Mouse (Mus musculus) limb, embryonic 14.5 days (tissue): Measurements from ENCODE around the gene Pex5. TPM values are rescaled to one million over a fixed set of nuclear protein-coding genes. Genes with fewer than 3 reads are reported as not detected.

Experiments used
- ATAC-seq: fragments of 200-750 bp; cut with Nextera tagmentation; 2 replicates; pipeline ENCODE4 v1.8.0; 2017; ENCODE audit warnings: low read depth, moderate number of reproducible peaks, moderate TSS enrichment; ENCODE audit not compliant: low FRiP score
- DNase-seq: peaks from one replicate; pipeline ENCODE4 v3.0.0-alpha.2; 2015; ENCODE audit warnings: low spot score
- H3K27ac ChIP-seq: fragments of 300-500 bp; sonication (generic); replicated peaks from 2 replicates; pipeline ENCODE4 v1.5.1; 2014; ENCODE audit warnings: low read depth, mild to moderate bottlenecking, low read length, moderate library complexity, mixed read lengths
- H3K27me3 ChIP-seq: fragments of 300-500 bp; sonication (generic); 2 replicates; pipeline ENCODE4 v1.6.1; 2014; ENCODE audit warnings: low read length, mixed read lengths; ENCODE audit not compliant: control insufficient read depth, insufficient read depth
- H3K36me3 ChIP-seq: fragments of 300-500 bp; sonication (generic); 2 replicates; pipeline ENCODE4 v1.6.1; 2014; ENCODE audit warnings: mild to moderate bottlenecking, low read length, moderate library complexity, mixed read lengths; ENCODE audit not compliant: control insufficient read depth, insufficient read depth
- H3K4me1 ChIP-seq: fragments of 300-500 bp; sonication (generic); 2 replicates; pipeline ENCODE4 v1.6.1; 2014; ENCODE audit warnings: antibody characterized with exemption, low read length, mixed read lengths; ENCODE audit not compliant: control insufficient read depth, insufficient read depth
- H3K4me2 ChIP-seq: fragments of 300-500 bp; sonication (generic); replicated peaks from 2 replicates; pipeline ENCODE4 v1.6.1; 2014; ENCODE audit warnings: low read depth, mild to moderate bottlenecking, low read length, moderate library complexity; ENCODE audit not compliant: severe bottlenecking
- H3K4me3 ChIP-seq: fragments of 300-500 bp; sonication (generic); replicated peaks from 2 replicates; pipeline ENCODE4 v1.5.1; 2014; ENCODE audit warnings: low read length
- H3K9ac ChIP-seq: fragments of 300-500 bp; sonication (generic); 2 replicates; pipeline ENCODE4 v1.6.1; 2014; ENCODE audit warnings: mild to moderate bottlenecking, low read depth, low read length, moderate library complexity; ENCODE audit not compliant: severe bottlenecking
- H3K9me3 ChIP-seq: fragments of 300-500 bp; sonication (generic); 2 replicates; pipeline ENCODE4 v1.6.1; 2016; ENCODE audit warnings: low read length; ENCODE audit not compliant: control insufficient read depth
- POLR2A ChIP-seq: fragments of 200-500 bp; IDR thresholded peaks from 2 replicates; pipeline ENCODE4 v1.8.0; 2012; ENCODE audit warnings: inconsistent platforms, mild to moderate bottlenecking, moderate library complexity, borderline replicate concordance; ENCODE audit not compliant: insufficient read depth, insufficient read length; ENCODE audit errors: extremely low read depth
- WGBS: fragments of 180-500 bp; shearing (Covaris S2); extraction: QIAGEN DNeasy Blood & Tissue Kit; methylation state at CpG from one replicate; pipeline ENCODE4 v1.1.7; 2014; 5-methylcytosine and 5-hydroxymethylcytosine counted together
- polyA plus RNA-seq, 2 experiments: library from polyadenylated mRNA; depleted of rRNA in 1 of 2; stranded (reverse) in 1 of 2; unstranded in 1 of 2; fragments of >200 nt; fragmentation: Nextera tagmentation in 1 of 2; extraction: Ambion mirVana in 1 of 2; gene quantifications; 2 replicates each; pipeline versions ENCODE4 v1.2.1 to v1.2.3; 2012 to 2014

The Pex5 gene
- polyA plus RNA-seq, 2 experiments = 34.7 to 53.9 TPM

DNA sequence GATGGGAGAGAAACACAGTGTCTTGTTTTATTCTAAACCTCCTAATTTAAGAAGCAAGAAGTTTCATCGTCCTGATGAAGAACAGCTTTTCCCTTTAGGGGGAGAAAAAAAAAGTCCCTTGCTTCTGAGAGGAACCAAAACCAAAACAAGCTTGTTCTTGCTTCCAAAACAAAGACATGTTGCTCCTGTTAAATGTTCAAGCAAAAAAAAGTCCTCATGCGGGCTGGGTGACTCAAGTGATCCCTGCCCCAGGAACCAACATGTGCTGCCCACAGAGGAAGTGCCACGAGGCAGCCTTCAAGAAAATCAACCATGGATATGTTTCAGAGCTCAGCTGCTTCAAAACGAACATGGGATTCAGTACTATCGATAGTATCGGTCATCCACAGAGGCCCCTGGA, 55.9 kb downstream of the Pex5 start:
- no peak for ATAC-seq
- DNase-seq = no peak
- TF ChIP-seq POLR2A = no peak
- Histone ChIP-seq H3K4me1 (no peaks in the 10 kb centered on the region), H3K4me3 (no peak overlapping the region), H3K36me3 (no peaks in the 10 kb centered on the region), H3K9me3 (no peaks in the 10 kb centered on the region), H3K27ac (no peak overlapping the region), H3K27me3 (no peaks in the 10 kb centered on the region), H3K9ac (no peak overlapping the region), H3K4me2 (no peak overlapping the region)
- 83% methylated on average over 6 of the region's 6 CpGs for WGBS

DNA sequence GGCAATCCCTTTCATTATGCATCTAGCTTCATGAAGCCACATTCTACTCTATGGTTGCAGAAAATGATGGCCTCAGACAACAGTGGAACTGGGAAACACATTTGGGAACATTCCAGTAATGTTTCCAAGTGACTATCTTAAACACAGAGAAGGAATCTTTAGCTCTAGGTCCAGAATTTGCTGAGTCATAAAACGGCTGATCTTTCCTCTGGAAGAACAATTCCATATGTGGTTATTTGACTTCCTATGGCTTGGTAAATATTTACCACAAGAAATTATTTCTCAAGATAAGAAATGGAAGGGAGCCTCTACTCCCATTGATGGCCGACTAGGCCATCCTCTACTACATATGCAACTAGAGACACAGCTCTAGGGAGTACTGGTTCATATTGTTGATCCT, 61.6 kb downstream of the Pex5 start:
- ATAC-seq (no peak), DNase-seq (no peak)
- H3K36me3 ChIP-seq = no peaks in the 10 kb centered on the region
- no peak overlapping the region for H3K27ac ChIP-seq
- no peaks in the 10 kb centered on the region for H3K9me3 ChIP-seq
- 79% methylated on average over 2 of the region's 2 CpGs for WGBS
- H3K9ac ChIP-seq = no peak overlapping the region
- H3K4me2 ChIP-seq = no peak overlapping the region
- no peaks in the 10 kb centered on the region for H3K4me1 ChIP-seq
- TF ChIP-seq POLR2A = no peak
- no peaks in the 10 kb centered on the region for H3K27me3 ChIP-seq
- H3K4me3 ChIP-seq = no peak overlapping the region

Other genes with a start within 250 kb of the Pex5 start
- gene Vmn2r27, start 183.2 kb downstream of the Pex5 start, polyA plus RNA-seq (2012; rRNA removed) = not detected in 2 replicates
- not detected in 2 replicates for gene Vmn2r27, start 183.2 kb downstream of the Pex5 start, polyA plus RNA-seq (2014; fragmentation: Nextera tagmentation; extraction: Ambion mirVana)
- gene Cd163, start 110.4 kb downstream of the Pex5 start, polyA plus RNA-seq (2012; rRNA removed) = 0.03 TPM in 2 replicates
- 0.04 and 0.10 TPM in 2 replicates for gene Cd163, start 110.4 kb downstream of the Pex5 start, polyA plus RNA-seq (2014; fragmentation: Nextera tagmentation; extraction: Ambion mirVana)
- gene Clstn3, start 49.7 kb upstream of the Pex5 start, polyA plus RNA-seq (2012; rRNA removed) = 11.2 and 16.3 TPM in 2 replicates
- 5.1 and 6.4 TPM in 2 replicates for gene Clstn3, start 49.7 kb upstream of the Pex5 start, polyA plus RNA-seq (2014; fragmentation: Nextera tagmentation; extraction: Ambion mirVana)
- gene C1rl, start 78.0 kb upstream of the Pex5 start, polyA plus RNA-seq (2012; rRNA removed) = 0.47 and 0.64 TPM in 2 replicates
- 0.81 and 0.83 TPM in 2 replicates for gene C1rl, start 78.0 kb upstream of the Pex5 start, polyA plus RNA-seq (2014; fragmentation: Nextera tagmentation; extraction: Ambion mirVana)
- gene C1ra, start 97.3 kb upstream of the Pex5 start, polyA plus RNA-seq (2012; rRNA removed) = 1.4 and 2.1 TPM in 2 replicates
- gene C1ra, start 97.3 kb upstream of the Pex5 start, polyA plus RNA-seq (2014; fragmentation: Nextera tagmentation; extraction: Ambion mirVana) = 1.7 and 1.9 TPM in 2 replicates
- gene C1s1, start 127.3 kb upstream of the Pex5 start, polyA plus RNA-seq (2012; rRNA removed) = 7.9 and 8.5 TPM in 2 replicates
- 3.3 and 3.4 TPM in 2 replicates for gene C1s1, start 127.3 kb upstream of the Pex5 start, polyA plus RNA-seq (2014; fragmentation: Nextera tagmentation; extraction: Ambion mirVana)
- not detected in 2 replicates for gene C1rb, start 155.2 kb upstream of the Pex5 start, polyA plus RNA-seq (2012; rRNA removed)
- 0.11 TPM in 1 of 2 replicates, not detected in the other for gene C1rb, start 155.2 kb upstream of the Pex5 start, polyA plus RNA-seq (2014; fragmentation: Nextera tagmentation; extraction: Ambion mirVana)
- 0.23 and 0.24 TPM in 2 replicates for gene C1s2, start 221.0 kb upstream of the Pex5 start, polyA plus RNA-seq (2012; rRNA removed)
- gene C1s2, start 221.0 kb upstream of the Pex5 start, polyA plus RNA-seq (2014; fragmentation: Nextera tagmentation; extraction: Ambion mirVana) = 0.10 TPM in 1 of 2 replicates, not detected in the other
- gene Lpcat3, start 248.0 kb upstream of the Pex5 start, polyA plus RNA-seq (2012; rRNA removed) = 80.8 and 101 TPM in 2 replicates
- gene Lpcat3, start 248.0 kb upstream of the Pex5 start, polyA plus RNA-seq (2014; fragmentation: Nextera tagmentation; extraction: Ambion mirVana) = 49.3 and 51.7 TPM in 2 replicates